Mouse (Mus musculus) kidney, postnatal 14 days (tissue): Measurements from ENCODE around the gene Gm49342.
"Not testable (repeated sequence)": the region's sequence is repeated elsewhere in the genome, so short reads cannot be mapped to it uniquely, and the experiment has no call there.

ENCODE experiments used
- DNase-seq: peaks from one replicate; pipeline ENCODE4 v3.0.0; 2022; ENCODE audit warnings: mixed read lengths

The Gm49342 gene

DNA sequence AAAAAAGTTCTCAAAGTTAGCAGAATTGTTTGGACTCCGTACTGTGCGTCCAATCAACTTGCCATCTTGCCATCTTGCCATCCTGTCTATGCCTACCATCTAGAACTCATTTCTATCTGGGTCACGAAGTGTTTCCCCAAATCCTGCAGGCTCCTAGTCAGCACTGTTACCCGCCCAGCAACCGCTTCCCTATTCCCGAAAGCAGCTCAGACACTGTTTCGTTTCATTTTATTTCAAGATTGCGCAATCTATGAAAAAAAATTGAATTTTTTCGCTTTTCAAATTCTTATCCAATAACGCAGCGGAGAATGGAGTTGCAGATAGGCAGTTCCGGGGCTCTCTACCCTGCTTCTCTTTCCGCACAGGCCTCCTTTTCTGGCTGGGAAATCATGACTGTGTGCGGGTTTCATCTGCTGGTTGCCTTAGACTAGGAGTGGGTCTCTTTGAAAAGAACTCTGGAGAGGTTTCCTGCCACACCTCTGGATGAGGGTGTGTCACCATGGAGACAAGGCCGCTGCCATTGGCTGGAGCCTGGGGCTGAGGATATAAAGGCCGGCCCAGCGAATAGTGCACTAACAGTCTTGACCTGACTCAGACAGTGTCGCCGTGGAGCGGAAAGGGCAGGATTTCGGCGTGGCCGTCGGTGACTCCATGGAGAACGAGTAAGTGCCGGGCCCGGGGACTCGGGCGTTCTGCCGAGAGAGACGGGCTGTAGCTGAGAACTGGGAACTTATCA lies at the start of gene Gm49342:
Gene Gm49342, plus strand, starts transcription at position 586 of the 736 bp plus-strand sequence.
- DNase-seq: peak; percentile 95

DNA sequence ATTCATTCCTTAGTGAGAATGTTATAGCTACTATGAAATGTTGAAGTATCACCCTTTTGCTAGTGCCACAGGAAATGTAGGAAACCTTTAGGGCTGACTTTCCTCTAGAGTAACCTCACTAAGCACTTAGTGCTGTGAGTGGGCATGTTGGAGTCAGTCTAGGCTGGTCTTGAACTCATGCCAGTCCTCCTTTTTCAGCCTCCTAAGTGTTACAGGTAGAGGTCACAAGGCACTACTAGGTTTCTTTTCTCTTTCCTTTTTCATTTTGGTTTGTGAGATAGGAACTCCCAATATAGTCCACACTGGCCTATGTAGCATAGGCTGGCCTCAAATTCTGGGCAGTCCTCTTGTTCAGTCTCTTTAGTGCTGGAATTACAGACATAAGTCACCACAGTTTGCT lies 48.9 kb upstream of the Gm49342 start:
- DNase-seq: no peak

DNA sequence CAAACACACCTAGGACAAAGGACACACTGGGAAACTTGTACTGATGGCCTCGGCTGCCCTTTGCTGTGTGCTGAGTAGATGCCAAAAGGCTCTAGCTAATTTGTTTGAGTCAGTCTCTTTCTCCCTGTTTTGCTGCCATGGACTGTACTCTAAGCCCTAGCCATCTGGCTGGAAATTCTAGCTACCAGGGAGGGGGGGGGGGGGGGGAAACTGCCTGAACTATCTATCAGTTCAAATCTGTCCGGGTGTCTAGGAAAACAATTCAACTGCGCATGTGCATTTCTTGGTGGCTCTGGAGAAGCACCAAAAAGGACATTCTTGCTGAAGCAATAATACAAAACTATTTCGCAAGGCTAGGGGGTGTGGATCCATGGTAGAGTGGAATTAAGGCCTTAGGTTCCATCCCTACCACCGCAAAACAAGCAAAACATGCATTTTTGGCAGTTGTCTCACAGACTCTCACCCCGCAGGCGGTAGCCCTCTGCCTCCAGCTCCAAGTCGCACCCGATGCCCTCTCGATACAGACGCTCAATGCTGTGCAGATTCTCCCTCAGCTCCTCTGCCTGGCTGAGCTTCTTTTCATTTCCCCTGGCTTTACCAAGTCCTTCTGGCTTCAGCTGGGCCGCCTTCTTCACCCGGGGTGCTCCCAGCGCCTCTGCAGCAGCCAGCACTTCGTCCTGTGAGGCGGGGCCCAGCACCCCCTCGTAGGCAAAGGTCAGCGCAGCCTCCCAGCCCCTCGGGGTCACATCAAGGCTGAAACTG lies 48.2 kb upstream of the Gm49342 start:
- peak; percentile 69 for DNase-seq

DNA sequence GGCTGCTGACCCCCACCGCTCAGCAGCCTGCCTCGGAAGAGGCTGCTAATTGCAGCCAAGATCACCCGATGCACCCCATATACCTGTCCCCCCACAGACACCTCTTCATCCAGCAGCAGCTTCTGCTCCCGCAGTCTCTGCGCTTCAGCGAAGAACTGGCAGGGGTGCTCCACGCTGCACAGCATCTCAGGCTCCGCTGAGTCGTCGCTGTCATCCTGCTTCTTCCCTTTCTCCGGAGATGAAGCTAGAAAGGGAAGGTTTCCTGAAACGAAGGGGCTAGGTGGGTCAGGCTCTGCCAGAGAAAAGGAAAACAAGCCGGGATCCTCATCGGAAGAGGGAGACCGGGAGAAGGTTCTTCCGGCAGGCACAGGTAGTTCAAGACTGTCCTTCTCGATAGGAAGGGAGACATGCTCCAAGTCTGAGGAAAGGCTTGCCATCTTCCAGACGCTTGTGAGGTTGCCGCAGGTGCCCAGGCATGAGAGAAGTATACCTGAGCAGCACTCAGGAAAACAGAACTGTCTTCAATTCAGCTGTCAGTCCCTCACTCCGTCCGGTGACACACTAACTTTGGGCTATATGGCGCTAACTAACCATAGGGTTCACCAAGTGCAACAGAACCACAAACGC lies 47.5 kb upstream of the Gm49342 start:
- DNase-seq: no peak

DNA sequence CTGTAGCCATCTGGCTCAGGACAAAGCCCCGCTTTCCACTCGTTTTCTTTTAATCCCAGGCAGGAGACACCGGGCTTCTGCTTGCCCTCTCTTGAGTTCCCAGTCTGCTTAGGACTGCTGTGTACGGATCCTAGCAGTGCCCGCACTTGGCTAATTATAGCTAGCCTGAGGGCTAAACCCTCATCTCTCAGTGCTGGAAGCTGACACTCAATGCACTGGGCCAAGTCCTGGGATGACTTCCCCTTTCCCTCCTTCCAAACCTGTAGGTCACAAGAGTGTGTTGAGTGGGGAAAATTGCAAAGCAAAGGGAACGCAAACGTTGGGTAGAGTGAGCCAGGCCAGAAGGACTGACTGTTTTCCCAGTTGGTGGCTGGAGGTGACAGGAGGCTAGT lies 46.9 kb upstream of the Gm49342 start, which contains the start of gene Klhl33:
Gene Klhl33, minus strand, starts transcription at position 134 of the 392 bp plus-strand sequence.
- DNase-seq: no peak

DNA sequence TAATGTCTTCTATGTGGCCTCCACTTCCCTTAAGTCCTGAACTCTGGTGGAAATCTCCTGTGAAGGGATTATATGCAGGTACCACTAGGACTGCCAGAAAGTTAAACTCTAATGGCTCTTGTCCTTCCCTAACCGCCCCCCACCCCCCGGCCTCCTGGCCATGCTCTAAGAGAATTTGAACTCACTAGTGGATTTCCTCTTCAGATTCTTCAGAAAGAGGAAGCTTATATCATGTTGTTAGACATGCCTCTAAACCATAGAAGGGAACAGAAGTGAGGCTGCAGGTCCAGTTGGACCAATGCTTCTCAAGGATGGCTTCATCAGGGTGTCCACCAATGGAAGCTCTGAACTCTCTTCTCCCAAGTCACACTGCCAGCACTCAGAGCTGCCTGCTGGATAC lies 46.3 kb upstream of the Gm49342 start:
- DNase-seq: not testable (repeated sequence)

DNA sequence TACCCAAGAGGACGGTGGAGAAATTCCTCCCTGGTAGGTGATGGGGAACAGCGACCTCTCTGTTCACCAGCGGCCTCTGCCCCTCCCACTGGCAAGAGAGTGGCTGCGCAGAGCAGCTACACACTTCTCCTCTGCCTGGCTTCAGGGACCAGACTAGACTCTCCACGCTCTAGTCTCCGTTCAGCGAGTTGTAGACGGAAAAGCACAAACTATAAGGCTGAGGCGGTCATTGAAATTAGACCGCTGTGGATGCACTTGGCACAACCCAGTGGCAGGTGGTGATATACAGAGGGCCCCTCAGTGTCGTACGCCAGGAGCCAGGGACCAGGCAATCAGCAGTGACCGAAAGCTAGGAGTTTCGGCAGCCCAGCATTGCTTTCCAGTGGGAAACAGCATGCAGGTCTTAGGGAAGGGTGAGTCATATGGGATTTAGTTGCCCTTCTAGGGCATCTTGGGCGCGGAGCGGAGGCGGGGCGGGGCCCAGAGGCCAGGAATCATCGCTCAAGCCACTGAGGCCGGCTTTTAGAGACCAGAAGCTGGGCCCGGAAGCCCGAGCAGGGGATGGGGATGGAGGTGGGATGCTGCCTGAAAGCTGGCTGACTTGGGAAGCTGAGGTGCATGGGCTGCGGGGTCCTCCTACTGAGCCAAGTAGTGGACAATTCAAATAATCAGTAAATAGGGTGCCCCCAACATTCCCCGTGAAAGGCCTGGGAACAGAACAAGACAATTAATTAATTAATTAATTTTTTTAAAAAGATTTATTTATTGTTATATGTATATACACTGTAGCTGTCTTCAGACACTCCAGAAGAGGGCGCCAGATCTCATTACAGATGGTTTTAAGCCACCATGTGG lies 40.1 kb upstream of the Gm49342 start:
- DNase-seq: peak; percentile 36

DNA sequence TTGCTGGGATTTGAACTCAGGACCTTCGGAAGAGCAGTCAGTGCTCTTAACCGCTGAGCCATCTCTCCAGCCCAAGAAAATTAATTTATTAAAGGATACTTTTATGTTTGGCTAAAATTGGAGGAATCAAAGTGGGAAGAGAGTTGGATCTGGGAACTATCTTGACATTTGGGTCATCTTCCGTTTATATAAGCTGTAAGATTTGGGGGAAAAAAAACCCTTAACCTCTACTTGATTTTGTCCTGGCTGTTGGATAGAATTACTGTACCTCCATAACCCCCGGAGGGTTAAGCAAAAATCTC lies 39.5 kb upstream of the Gm49342 start:
- DNase-seq: no peak

DNA sequence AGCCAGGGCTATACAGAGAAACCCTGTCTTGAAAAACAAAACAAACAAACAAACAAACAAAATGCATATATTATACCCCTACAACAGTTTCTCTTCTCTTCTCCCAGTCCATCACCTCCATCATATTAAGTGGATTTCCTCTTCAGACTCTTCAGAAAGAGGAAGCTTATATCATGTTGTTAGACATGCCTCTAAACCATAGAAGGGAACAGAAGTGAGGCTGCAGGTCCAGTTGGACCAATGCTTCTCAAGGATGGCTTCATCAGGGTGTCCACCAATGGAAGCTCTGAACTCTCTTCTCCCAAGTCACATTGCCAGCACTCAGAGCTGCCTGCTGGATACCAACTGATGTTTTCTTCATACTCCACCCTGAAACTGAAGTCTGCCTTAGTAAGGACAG lies 39.0 kb upstream of the Gm49342 start:
- DNase-seq: not testable (repeated sequence)

DNA sequence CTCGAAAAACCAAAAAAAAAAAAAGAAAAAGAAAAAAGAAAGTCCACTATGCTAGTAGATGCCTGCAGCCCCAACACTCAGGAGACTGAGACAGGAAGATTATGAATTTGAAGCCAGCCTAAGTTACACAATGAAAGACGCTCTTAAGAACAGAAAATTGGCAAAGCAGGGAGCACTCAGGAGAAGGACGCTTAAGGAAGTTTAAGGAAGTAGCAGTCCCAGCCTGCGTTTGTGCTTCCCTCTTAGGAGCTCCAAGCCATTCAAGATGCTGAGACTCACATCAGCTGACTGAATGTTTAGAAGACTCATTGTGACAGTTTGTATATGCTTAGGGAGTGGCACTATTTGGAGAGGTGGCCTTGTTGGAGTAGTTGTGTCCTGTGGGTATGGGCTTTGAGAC lies 36.2 kb upstream of the Gm49342 start:
- DNase-seq: no peak

DNA sequence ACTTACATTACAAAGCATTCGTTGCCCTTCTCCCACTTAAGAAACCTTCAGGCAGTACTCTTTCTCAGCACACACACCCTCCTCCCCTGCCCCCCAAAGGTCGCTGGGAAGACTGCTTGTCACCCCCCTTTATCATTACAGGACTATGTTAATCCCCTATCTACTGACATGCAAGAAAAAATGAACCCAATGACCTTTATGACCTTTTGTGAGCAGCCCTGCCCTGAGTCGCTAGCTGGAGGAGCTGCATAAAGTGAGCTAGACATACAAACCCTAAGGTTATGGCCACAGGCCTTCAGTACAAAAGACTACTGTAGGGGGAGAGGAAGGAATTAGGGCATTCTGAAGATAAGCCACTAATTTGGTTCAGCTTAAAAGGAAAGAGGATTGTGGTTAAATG lies 33.0 kb upstream of the Gm49342 start:
- no peak for DNase-seq

DNA sequence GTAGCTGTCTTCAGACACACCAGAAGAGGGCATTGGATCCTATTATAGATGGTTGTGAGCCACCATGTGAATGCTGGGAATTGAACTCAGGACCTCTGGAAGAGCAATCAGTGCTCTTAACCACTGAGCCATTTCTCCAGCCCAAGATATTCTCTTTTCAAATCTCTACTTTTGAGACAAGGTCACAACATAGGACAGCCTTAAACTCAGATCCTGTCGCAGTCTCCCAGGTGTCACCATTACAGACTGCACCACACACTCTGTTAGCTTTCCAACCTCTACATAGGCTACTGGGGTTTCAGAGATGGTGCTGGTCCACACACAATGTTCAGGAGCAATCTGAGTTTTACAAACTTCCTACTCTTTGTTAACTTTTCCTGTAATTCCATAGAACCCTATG lies 20.9 kb upstream of the Gm49342 start:
- DNase-seq: not testable (repeated sequence)

DNA sequence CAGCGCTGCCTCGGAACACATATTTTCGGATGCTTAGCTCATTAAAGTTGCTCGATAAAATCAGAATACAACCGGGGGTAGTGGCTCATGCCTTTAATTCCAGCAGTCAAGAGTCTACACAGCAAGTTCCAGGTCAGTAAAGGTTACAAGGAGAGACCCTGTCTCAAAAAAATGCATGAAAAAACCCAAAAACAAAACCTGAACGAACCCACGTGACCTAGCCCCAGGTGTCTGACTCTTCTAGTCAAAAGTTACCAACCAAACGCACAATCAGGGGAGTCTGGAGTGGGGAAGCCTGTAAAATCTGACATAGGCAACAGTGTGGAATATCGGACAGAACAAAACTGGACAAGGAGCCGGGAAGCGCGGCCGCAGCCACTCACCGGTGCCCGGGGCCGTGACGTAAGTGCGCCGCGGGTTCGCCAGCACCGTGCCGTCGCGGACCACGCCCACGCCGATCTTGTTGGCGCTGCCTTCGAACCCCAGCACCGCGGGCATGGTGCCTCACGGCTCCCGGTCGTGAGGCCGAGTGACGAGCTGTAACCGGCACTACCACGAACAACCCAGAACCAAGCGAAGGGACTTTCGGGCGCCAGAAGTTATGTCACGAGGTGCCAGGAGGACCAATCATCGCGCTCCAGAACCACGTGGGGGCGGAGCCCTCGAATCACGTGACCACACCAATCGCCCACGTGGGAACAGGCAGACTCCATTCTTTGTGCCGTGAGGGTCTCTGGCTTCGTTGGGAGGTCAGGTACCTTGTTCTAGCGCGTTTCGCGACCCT lies 19.8 kb upstream of the Gm49342 start, which contains the start of the genes Osgep and Apex1:
Gene Osgep, minus strand, starts transcription at position 613 of the 784 bp plus-strand sequence.
Gene Apex1, plus strand, starts transcription at position 688 of the 784 bp plus-strand sequence.
- DNase-seq: peak; percentile 97

DNA sequence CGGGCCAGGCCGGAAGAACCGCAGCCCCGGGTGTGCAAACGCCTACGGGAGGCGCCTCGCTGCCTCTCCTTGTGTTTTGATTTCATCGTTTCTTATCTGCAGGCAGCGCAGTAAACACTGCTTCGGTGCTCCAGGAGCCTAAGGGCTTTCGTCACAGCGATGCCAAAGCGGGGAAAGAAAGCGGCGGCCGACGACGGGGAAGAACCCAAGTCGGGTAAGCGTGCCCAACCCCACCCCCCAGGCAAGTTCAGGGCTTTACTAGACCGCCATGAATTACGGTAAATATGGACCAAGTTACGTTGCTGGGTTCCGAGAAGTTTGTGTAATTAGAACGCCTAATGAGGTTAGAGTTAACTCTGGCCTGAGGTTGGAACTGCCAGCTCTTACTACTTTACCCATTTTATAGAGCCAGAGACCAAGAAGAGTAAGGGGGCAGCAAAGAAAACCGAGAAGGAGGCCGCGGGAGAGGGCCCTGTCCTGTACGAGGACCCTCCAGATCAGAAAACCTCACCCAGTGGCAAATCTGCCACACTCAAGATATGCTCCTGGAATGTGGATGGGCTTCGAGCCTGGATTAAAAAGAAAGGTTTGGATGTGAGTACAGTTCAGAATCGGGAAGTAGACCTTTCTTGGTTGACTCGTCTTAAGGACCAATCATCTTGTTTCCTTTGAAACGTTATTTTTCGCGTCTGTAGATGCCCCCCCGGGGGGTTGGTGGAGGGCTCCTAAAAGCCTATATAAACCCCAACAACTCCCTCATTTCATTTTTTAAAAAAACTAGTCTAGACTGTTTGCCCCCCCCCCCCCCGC lies 19.0 kb upstream of the Gm49342 start:
- no peak for DNase-seq

DNA sequence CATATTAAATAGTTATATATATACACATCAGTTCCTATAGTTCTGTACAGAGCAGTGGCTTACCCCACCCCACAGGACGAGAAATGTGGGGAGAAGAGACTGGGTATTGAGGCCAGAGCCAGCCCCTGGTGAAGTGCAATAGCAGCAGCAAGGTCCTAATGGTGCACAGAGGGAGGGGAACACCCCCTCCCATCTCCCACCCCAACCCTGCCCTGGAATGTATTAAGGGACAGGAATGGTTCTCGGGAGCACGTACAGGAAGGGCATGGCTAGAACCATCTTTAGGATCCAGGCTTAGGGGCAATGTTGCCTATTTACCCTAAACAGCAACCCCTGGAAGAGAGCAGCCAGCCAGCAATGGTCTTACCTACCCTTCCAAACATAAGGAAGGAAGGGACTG lies 17.0 kb upstream of the Gm49342 start:
- no peak for DNase-seq

DNA sequence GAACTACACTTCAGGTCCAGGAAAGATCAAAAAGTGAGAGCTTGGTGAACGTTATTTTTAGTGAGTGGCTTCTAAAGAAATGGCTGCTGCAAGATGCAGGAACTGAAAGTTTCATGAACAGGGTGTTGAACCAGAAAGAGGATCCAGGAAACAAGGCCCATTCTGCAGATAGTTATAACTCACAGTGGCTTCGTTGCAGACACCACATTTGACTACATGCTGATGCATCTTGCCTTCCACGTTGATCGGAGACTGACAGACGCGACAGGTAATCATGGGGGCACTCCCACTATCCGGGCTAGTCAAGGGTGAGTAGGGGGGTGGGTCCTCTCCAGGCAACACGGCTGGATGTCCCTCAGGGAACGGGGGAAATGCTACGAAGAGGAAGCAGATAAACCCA lies 14.4 kb upstream of the Gm49342 start:
- DNase-seq: peak; percentile 10

DNA sequence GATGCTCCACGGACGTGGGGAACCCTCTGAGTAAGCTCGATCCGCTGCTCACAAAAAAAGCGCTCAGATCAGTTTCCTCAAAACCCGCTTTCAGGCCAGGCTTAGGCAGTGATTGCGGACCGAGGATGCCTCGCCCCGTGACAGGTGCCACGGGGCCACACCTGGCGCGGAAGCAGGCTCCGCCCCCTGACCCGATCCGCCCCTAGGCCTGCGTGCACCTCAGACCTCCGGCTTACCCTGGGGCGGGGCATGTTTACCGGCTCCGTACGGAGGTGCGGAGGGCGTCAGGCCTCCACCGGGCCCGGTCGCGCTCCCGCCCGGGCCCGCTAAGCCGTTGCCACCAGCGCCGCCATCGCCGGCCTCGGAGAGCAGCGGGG lies 14.0 kb upstream of the Gm49342 start:
- DNase-seq: no peak

DNA sequence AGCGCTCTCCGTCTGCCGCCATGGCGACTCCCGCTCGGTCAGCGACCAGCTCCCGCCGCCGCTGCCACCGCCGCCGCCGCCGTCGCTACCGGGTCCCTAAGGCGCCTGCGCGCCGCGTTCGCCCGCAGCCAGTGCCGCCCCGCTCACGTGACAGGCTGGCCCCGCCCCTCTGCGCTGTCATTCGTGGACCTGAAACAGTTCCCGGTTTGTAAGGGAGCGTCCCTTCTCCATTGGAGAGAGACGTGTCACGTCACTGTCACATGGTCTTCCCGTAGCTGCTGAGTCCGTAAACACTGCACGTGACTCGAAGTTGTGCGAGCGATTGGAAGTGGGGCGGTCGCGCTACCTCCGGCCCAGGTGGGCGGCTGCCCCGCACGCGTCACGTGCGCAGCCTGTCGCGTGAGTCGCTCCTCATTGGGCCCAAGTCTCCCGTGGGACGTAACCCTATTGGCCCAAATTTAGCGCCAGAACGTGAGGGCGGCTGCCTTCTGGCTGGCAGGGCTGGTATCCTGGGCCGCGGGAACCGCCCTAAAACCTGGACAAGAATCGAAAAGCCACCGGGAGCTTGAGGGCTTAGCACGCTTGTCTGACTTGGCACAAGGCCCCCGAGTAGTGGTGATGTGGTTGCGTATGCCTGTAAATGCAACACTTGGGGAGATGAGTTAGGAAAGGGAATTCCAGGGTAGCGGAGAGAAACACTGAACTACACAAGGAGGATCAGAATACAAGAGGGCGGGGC lies 13.4 kb upstream of the Gm49342 start, which contains the start of the genes Pip4p1 and Pnp:
Gene Pip4p1, minus strand, starts transcription at position 103 of the 739 bp plus-strand sequence.
Gene Pnp, plus strand, starts transcription at position 329 of the 739 bp plus-strand sequence.
- peak; percentile 99 for DNase-seq

DNA sequence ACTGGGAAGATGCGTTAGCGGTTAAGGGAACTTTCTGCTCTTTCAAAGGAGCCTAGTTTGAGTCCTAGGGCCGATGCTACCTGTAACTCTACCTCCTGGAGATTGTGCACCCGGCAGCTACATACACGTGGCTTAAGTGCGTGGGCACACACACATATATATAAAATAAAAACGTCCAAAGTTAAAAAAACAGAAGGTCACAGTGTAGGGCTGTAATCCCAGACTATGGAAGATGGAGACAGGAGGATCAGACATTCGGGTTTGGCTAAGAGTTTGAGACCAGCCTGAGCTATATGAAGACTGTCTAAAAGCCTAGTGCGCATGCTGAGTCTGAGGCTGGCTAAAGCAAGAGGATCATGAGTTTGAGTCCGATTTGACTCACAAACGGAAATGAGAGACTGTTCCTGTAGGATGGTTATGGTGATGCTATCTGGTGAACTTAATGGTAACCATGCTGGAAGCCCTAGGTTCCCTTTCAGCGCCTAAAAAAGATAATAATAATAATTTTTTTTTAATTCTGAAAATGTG lies 12.8 kb upstream of the Gm49342 start:
- no peak for DNase-seq

DNA sequence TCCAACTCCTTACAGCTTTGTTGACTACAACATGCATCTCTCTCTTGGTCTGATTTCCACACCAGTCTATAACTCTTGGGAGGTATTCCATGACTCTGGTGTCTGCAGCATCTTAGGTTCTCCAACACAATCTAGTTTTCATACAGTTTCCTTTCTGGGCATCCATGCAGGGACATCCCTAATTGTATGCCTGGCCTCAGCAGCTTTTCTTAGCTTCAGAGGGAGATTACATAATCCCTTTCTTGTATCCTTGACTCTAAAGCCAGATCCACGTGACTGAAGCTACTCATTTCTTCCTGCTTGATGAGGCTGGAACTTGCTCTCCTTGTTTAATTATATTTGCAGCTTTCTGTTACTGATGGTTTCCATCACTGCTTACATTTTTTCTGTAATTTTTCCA lies 7.7 kb upstream of the Gm49342 start:
- no peak for DNase-seq
